Mouse (Mus musculus): Measurements from ENCODE around the gene Serac1.

DNA sequence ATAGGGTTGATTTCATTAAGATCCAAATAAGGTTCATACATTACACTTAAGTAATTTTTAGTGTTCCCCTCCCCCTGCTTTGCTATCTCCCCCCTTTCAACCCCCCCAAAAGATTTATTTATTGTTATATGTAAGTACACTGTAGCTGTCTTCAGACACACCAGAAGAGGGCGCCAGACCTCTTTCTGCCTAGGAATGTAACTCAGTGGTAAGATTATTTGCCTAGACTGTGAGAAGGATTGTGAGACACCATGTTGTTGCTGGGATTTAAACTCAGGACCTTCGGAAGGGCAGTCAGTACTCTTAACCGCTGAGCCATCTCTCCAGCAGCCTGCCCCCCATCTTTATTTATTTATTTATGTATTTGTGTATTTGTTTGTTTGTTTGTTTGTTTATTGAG, 31.4 kb upstream of the Serac1 start:
- TF ChIP-seq CTCF (IDR thresholded peaks at IDR 0.05; ENCODE audit: low read depth, low read length) (no peak), POLR2A (IDR thresholded peaks at IDR 0.05; ENCODE audit: borderline replicate concordance, low read depth, low read length) (no peak)
